Mouse (Mus musculus) kidney, embryonic 14.5 days (tissue): Measurements from ENCODE around the gene Fhad1. TPM values are rescaled to one million over a fixed set of nuclear protein-coding genes. Genes with fewer than 3 reads are reported as not detected.

Experiments used
- ATAC-seq: fragments of 200-750 bp; cut with Nextera tagmentation; 2 replicates; pipeline ENCODE4 v1.8.0; 2017; ENCODE audit warnings: moderate number of reproducible peaks, mild to moderate bottlenecking, moderate TSS enrichment, moderate library complexity; ENCODE audit not compliant: low FRiP score, low TSS enrichment
- H3K27ac ChIP-seq: fragments of 300-500 bp; sonication (generic); 2 replicates; pipeline ENCODE4 v1.5.1; 2014; ENCODE audit warnings: low read depth, mild to moderate bottlenecking, low read length, moderate library complexity, mixed read lengths
- H3K27me3 ChIP-seq: fragments of 300-500 bp; sonication (generic); 2 replicates; pipeline ENCODE4 v1.6.1; 2014; ENCODE audit warnings: mild to moderate bottlenecking, low read length; ENCODE audit not compliant: control insufficient read depth, insufficient read depth
- H3K36me3 ChIP-seq: fragments of 300-500 bp; sonication (generic); 2 replicates; pipeline ENCODE4 v1.6.1; 2014; ENCODE audit warnings: low read length, mixed read lengths; ENCODE audit not compliant: control insufficient read depth, insufficient read depth
- H3K4me1 ChIP-seq: fragments of 300-500 bp; sonication (generic); 2 replicates; pipeline ENCODE4 v1.6.1; 2014; ENCODE audit warnings: low read length, mixed read lengths; ENCODE audit not compliant: control insufficient read depth, insufficient read depth
- H3K4me2 ChIP-seq: fragments of 300-500 bp; sonication (generic); replicated peaks from 2 replicates; pipeline ENCODE4 v1.6.1; 2014; ENCODE audit warnings: low read depth, mild to moderate bottlenecking, low read length
- H3K4me3 ChIP-seq: fragments of 300-500 bp; sonication (generic); 2 replicates; pipeline ENCODE4 v1.5.1; 2014; ENCODE audit warnings: mild to moderate bottlenecking, low read length
- H3K9ac ChIP-seq: fragments of 300-500 bp; sonication (generic); 2 replicates; pipeline ENCODE4 v1.6.1; 2014; ENCODE audit warnings: low read depth, mild to moderate bottlenecking, low read length, moderate library complexity
- H3K9me3 ChIP-seq: fragments of 300-500 bp; sonication (generic); 2 replicates; pipeline ENCODE4 v1.6.1; 2016; ENCODE audit warnings: low read length; ENCODE audit not compliant: control insufficient read depth
- WGBS: fragments of 180-500 bp; shearing (Covaris S2); extraction: QIAGEN DNeasy Blood & Tissue Kit; methylation state at CpG from one replicate; pipeline ENCODE4 v1.1.7; 2014; 5-methylcytosine and 5-hydroxymethylcytosine counted together
- polyA plus RNA-seq: library from polyadenylated mRNA; unstranded; fragments of >200 nt; fragmentation: Nextera tagmentation; extraction: Ambion mirVana; gene quantifications from 2 replicates; pipeline ENCODE4 v1.2.1, GENCODE M21; 2014

Gene Fhad1
- polyA plus RNA-seq, 1 experiment from 2014 or later, result 0.15 TPM

DNA sequence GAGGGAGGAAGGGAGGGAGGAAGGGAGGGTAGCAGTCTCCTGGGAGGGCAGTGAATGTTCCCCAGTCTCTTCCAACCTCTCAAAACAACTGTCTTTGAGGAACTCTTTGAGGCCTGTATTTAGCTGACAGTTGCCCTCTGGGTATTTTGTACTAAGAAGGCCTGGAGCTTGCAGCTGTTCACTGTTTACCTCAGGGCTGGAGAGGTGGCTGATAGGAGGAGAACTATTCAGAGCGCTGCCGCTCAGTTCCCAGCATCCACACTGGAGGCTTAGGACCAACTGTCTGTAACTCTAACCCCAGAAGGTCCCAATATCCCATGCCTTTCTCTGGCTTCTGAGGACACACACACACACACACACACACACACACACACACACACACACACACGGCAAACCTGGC is 117.0 kb downstream of the Fhad1 start:
- no peaks in the 10 kb centered on the region for H3K27me3 ChIP-seq
- no peaks in the 10 kb centered on the region for H3K4me1 ChIP-seq
- H3K27ac ChIP-seq, result no peak overlapping the region
- H3K4me3 ChIP-seq, result no peak overlapping the region
- no peaks in the 10 kb centered on the region for H3K36me3 ChIP-seq
- H3K9me3 ChIP-seq, result no peaks in the 10 kb centered on the region
- 68% methylated on average over 3 of the region's 3 CpGs for WGBS
- H3K9ac ChIP-seq, result no peak overlapping the region
- no peak for ATAC-seq
- no peak overlapping the region for H3K4me2 ChIP-seq

DNA sequence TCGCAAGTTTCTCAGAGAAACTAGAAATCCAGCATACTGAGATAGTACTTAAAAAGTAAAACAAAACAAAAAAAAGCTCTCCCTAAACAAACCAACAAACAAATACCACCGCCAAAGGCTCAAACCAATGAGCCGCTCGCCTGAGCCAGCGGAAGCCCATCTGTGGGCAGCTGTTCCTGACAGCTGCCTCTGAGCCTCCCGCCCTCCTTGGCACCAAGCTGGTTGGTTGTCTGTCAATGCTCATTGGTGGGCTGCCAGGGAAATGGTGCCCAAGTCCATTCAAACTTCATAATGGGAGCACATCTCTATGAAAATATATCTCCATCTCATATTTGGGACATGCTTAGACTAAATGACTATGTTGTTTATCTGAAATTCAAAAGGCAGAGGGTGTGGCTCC is 117.7 kb downstream of the Fhad1 start:
- Histone ChIP-seq H3K4me2 (no peak overlapping the region), H3K4me1 (no peaks in the 10 kb centered on the region), H3K4me3 (no peak overlapping the region), H3K9ac (no peak overlapping the region), H3K9me3 (no peaks in the 10 kb centered on the region), H3K36me3 (no peaks in the 10 kb centered on the region), H3K27ac (no peak overlapping the region), H3K27me3 (no peaks in the 10 kb centered on the region)
- ATAC-seq, result no peak
- 86% methylated on average over 6 of the region's 6 CpGs for WGBS

DNA sequence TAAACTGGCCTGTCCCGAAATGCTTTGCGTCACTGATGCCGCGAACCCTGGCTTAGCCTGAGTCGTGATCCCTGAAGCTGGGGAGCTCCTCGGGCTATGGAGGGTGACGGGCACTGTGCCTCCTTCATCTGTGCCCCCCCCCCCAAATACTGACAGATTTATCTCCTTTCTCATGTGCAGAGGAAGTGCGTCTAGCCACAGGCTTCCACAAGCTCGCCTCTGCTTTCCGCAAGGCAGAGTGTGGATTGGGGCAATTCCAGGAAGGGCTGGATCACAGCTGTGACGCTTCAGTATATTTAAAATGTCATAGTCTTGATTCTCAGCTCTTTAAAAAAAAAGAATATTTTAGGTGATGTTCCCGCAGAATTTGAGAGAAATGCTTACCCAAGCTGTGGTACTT is 119.1 kb downstream of the Fhad1 start:
- 29% methylated on average over 12 of the region's 12 CpGs for WGBS
- H3K9ac ChIP-seq, result no peak overlapping the region
- no peak for ATAC-seq
- no peak overlapping the region for H3K27ac ChIP-seq
- H3K4me3 ChIP-seq, result no peak overlapping the region
- no peaks in the 10 kb centered on the region for H3K27me3 ChIP-seq
- H3K36me3 ChIP-seq, result no peaks in the 10 kb centered on the region
- no peaks in the 10 kb centered on the region for H3K4me1 ChIP-seq
- H3K4me2 ChIP-seq, result no peak overlapping the region
- H3K9me3 ChIP-seq, result no peaks in the 10 kb centered on the region

DNA sequence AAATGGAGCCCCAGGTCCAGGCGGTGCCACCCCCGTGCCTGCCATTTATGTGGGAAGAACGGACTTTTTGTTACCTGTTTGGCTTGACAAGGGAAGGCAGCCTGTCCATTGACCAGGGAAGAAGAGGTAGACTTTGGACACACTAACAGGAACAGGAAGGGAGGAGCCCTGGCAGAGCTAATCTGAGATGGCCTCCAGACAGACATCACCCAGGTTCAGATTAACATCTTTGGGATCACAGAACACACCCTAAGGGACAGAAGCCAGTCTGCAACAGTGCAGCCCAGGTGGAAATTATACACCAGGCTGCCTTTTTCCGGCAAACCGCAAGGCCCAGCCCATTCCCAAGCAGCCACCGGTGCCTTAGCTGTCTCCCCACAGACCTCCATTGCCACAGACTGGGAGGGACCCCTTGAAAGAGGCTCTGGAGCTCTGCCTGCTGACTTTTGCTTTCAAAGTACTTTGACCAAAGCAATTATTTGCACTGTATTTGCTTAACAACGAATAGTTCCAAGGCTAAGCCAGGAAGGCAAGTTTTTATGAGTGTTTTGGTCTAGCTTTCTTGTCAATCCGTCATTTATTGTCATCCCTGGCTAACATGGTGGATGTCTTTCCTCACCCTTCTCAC is 121.6 kb downstream of the Fhad1 start:
- no peaks in the 10 kb centered on the region for H3K36me3 ChIP-seq
- ATAC-seq, result no peak
- H3K4me1 ChIP-seq, result no peaks in the 10 kb centered on the region
- no peaks in the 10 kb centered on the region for H3K27me3 ChIP-seq
- H3K4me3 ChIP-seq, result no peak overlapping the region
- 88% methylated on average over 8 of the region's 8 CpGs for WGBS
- no peak overlapping the region for H3K4me2 ChIP-seq
- no peaks in the 10 kb centered on the region for H3K9me3 ChIP-seq
- no peak overlapping the region for H3K27ac ChIP-seq
- no peak overlapping the region for H3K9ac ChIP-seq

DNA sequence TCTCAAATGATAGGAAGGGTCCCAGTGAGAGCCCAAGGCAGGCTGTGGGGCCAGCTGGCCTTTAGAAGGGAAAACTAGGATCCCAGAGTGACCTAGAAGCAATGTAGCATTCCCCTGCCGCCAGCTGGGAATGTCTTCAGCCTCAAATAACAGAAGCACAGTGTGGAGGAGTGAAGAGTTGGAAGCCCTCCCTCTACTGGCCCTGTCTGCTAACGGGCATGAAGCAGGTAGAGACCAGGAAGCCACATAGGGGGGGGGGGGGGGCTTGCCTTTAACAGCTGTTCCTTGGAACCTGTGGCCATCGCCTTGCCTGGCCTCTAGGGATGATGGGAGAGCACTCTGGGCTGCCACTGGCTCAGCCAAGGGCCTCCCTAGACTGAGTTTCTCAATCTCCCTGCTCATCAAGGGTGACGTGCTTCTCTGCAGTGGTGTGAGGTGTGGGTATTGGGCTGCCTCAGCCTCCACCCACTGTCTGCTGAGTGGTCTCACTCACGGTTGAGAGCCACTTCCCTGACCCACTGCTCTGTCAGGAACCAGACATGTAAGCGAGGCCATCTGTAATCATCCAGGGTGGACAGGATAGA is 128.4 kb downstream of the Fhad1 start:
- Histone ChIP-seq H3K4me1 (peaks cover 6% of the 10 kb centered on the region; the same call in 1 of the 2 replicates), H3K9me3 (no peaks in the 10 kb centered on the region), H3K36me3 (no peaks in the 10 kb centered on the region), H3K4me3 (no peak overlapping the region), H3K27me3 (no peaks in the 10 kb centered on the region), H3K9ac (no peak overlapping the region), H3K4me2 (no peak overlapping the region), H3K27ac (no peak overlapping the region)
- ATAC-seq, result peak; percentile 70
- WGBS, result 24% methylated on average over 6 of the region's 6 CpGs

DNA sequence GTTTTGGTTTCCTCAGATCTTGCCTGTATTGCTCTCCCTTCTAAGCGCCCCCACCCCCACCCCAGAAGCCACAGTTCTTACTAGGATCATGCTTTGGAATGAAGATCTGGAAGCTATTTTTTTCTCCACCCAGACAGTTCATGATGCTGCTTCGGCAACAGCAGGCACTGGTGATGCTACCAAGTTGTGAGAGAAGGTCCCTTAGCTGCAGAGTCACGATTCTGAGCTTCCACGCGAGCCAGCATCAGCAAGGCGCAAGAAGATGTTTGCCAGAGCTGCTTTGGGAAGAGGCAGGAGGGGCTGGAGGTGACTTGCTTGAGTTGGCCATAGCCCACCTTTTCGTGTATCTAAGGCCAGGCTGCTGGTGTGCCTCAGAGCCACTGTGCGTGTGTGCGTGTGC is 129.4 kb downstream of the Fhad1 start:
- Histone ChIP-seq H3K36me3 (no peaks in the 10 kb centered on the region), H3K27ac (no peak overlapping the region), H3K4me2 (no peak overlapping the region), H3K4me3 (no peak overlapping the region), H3K9me3 (no peaks in the 10 kb centered on the region), H3K4me1 (peaks cover 7% of the 10 kb centered on the region; the same call in 1 of the 2 replicates), H3K27me3 (no peaks in the 10 kb centered on the region), H3K9ac (no peak overlapping the region)
- 77% methylated on average over 9 of the region's 9 CpGs for WGBS
- no peak for ATAC-seq

DNA sequence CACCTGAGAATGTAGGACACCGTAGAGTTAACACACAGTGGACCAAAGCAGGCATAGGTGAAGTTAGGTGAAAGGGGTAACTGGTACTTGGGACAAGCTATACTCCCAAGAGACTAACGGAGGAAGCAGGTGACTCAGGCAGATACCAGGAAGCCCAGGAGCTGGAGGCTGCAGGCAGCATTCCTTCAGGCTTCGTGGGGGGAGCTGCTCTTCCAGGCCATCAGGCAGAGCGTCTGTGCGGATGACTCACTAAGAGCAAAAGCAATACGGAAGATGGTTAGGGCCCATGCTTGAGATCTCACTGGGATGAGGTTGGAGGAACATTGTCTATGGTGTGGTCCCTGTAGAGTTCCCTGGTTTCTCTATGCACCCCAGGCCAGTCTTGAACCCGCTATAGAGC is 132.0 kb downstream of the Fhad1 start:
- peaks cover 7% of the 10 kb centered on the region; the same call in 1 of the 2 replicates for H3K4me1 ChIP-seq
- H3K4me2 ChIP-seq, result no peak overlapping the region
- no peaks in the 10 kb centered on the region for H3K9me3 ChIP-seq
- no peaks in the 10 kb centered on the region for H3K27me3 ChIP-seq
- WGBS, result 78% methylated on average over 7 of the region's 7 CpGs
- no peak overlapping the region for H3K27ac ChIP-seq
- no peak for ATAC-seq
- no peaks in the 10 kb centered on the region for H3K36me3 ChIP-seq
- H3K9ac ChIP-seq, result no peak overlapping the region
- no peak overlapping the region for H3K4me3 ChIP-seq

DNA sequence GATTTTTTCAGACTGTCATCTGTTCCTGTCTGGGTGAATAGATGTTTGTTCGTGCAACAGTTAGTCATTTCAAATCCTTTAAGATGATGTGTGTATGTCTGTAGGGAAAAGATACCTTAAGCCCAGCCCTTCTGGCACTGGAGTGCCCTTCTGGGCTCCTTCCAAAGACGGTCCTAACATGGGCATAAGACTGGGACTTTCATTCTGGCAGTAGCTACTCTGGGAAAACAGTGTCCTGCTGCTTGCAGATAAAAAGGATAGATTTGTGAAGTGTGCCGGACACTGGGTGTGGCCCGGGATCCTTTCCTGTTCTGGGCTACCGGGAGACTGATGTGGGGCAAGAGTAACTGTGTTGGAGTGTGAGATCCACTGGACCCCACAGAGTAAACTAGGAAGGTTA is 132.9 kb downstream of the Fhad1 start:
- Histone ChIP-seq H3K9me3 (no peaks in the 10 kb centered on the region), H3K27ac (no peak overlapping the region), H3K27me3 (peaks cover 3% of the 10 kb centered on the region; the same call in 1 of the 2 replicates), H3K4me1 (peaks cover 7% of the 10 kb centered on the region; the same call in 1 of the 2 replicates), H3K36me3 (no peaks in the 10 kb centered on the region), H3K4me3 (no peak overlapping the region), H3K4me2 (no peak overlapping the region), H3K9ac (no peak overlapping the region)
- no peak for ATAC-seq
- 74% methylated on average over 5 of the region's 5 CpGs for WGBS

DNA sequence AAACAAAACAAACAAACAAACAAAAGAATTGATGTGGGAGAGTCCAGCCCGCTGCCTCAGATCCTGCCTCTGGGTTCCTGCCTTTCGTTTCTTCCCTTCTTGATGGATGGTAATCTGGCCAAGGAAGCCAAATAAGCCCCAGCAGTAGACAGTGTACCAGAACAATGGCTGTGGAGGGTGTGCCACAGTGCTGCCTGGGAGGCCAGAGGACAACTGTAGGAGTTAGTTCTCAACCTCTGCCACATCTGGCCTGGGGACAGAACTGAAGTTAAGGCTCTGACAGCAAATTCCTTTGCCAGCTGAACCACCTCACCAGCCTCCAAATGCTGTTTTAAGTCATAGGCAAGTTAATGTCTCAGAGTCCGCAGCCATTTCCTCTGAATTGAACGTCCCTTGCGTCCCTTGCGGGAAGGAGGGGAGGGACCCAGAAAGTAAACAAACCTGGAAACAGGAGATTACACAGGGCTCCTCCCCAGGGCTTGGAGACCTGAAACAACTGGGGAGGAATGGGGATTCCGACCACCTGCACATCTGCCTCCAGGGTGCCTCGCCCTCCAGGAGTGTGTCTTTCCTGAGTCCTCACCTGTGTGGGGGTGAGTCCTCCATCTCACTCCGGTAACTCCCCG is 133.5 kb downstream of the Fhad1 start:
- Histone ChIP-seq H3K27me3 (peaks cover 3% of the 10 kb centered on the region; the same call in 1 of the 2 replicates), H3K4me2 (no peak overlapping the region), H3K4me3 (no peak overlapping the region), H3K27ac (no peak overlapping the region), H3K4me1 (peaks cover 3% of the 10 kb centered on the region; the same call in 1 of the 2 replicates), H3K9me3 (no peaks in the 10 kb centered on the region), H3K9ac (no peak overlapping the region), H3K36me3 (no peaks in the 10 kb centered on the region)
- 46% methylated on average over 10 of the region's 10 CpGs for WGBS
- no peak for ATAC-seq
